ENCODE assay signal across 8 mouse cellular contexts in genomic region chr11:102445891-102446361, GRCm38 (mm10). TPM values are rescaled to one million over a fixed set of nuclear protein-coding genes. Genes with fewer than 3 reads are reported as not detected.
DNase-seq lines count a peak whose midpoint lies in the region; ATAC-seq and TF ChIP-seq lines count a peak whose summit lies in the region.

No protein-coding gene starts in this region.

- H3K27ac ChIP-seq in liver, embryonic 12.5 days, result peak overlapping the region; percentile 33; the same call in 1 of the 2 replicates
- H3K27ac ChIP-seq in liver, postnatal 0 days (ENCODE audit: low read depth), result no peak overlapping the region
- peak overlapping the region; percentile 87 for H3K27ac ChIP-seq in heart, embryonic 15.5 days
- H3K27ac ChIP-seq in limb, embryonic 12.5 days, result peak overlapping the region; percentile 90
- H3K27ac ChIP-seq in stomach, embryonic 15.5 days, result peak overlapping the region; percentile 94

- H3K4me2 ChIP-seq in liver, embryonic 12.5 days, result peak overlapping the region; percentile 87
- H3K4me2 ChIP-seq in liver, postnatal 0 days (ENCODE audit: low read depth, low read length), result no peak overlapping the region
- peak overlapping the region; percentile 88 for H3K4me2 ChIP-seq in heart, embryonic 15.5 days
- peak overlapping the region; percentile 93 for H3K4me2 ChIP-seq in limb, embryonic 12.5 days
- H3K4me2 ChIP-seq in stomach, embryonic 15.5 days, result peak overlapping the region; percentile 91

- TF ChIP-seq CTCF in liver, postnatal 0 days (IDR thresholded peaks at IDR 0.05; ENCODE audit: low read depth), result no peak

- ATAC-seq in liver, embryonic 12.5 days, result no peak
- ATAC-seq in liver, postnatal 0 days, result no peak
- peak; percentile 25 for ATAC-seq in heart, embryonic 15.5 days (replicated peaks; ENCODE audit: insufficient number of reproducible peaks, insufficient read depth, low FRiP score, low read depth)
- no peak for ATAC-seq in limb, embryonic 12.5 days (ENCODE audit: insufficient number of reproducible peaks, insufficient read depth, low FRiP score, low TSS enrichment, low read depth)
- ATAC-seq in stomach, embryonic 15.5 days (ENCODE audit: insufficient read depth, low FRiP score, low read depth), result peak; percentile 40
- no peak for ATAC-seq in granulocyte monocyte progenitor cell, adult 5-6 weeks (replicated peaks; ENCODE audit: poor library complexity, severe bottlenecking)

- H3K9ac ChIP-seq in liver, embryonic 12.5 days, result peak overlapping the region; percentile 72; the same call in 1 of the 2 replicates
- H3K9ac ChIP-seq in liver, postnatal 0 days (replicated peaks), result no peak overlapping the region
- H3K9ac ChIP-seq in heart, embryonic 15.5 days, result peak overlapping the region; percentile 93
- H3K9ac ChIP-seq in limb, embryonic 12.5 days (replicated peaks), result peak overlapping the region; percentile 95
- H3K9ac ChIP-seq in stomach, embryonic 15.5 days, result peak overlapping the region; percentile 97; the same call in 1 of the 2 replicates

- DNase-seq in liver, postnatal 0 days, result no peak
- DNase-seq in cerebellum, postnatal 36 days, result peak; percentile 32 to 50
- DNase-seq in thymus, postnatal 0 days (ENCODE audit: low spot score), result no peak

- no peak for TF ChIP-seq EP300 in liver, postnatal 0 days (IDR thresholded peaks at IDR 0.05; ENCODE audit: low read depth)

- peaks cover 81% of the 10 kb centered on the region for H3K27me3 ChIP-seq in liver, embryonic 12.5 days (replicated peaks)
- H3K27me3 ChIP-seq in liver, postnatal 0 days (ENCODE audit: insufficient read depth, low read length), result peaks cover 66% of the 10 kb centered on the region
- H3K27me3 ChIP-seq in heart, embryonic 15.5 days, result 0 out of 2 replicates have a peak, but pooled peaks cover 3% of the 10 kb centered on the region
- H3K27me3 ChIP-seq in limb, embryonic 12.5 days, result peaks cover 29% of the 10 kb centered on the region
- H3K27me3 ChIP-seq in stomach, embryonic 15.5 days (replicated peaks), result no peaks in the 10 kb centered on the region

- WGBS in liver, embryonic 12.5 days (ENCODE audit: insufficient replicate concordance), result 28% methylated on average over 7 of the region's 7 CpGs
- WGBS in liver, postnatal 0 days (ENCODE audit: insufficient replicate concordance), result 38% methylated on average over 7 of the region's 7 CpGs
- 8% methylated on average over 7 of the region's 7 CpGs for WGBS in heart, embryonic 15.5 days
- WGBS in limb, embryonic 12.5 days, result 10% methylated on average over 7 of the region's 7 CpGs
- WGBS in stomach, embryonic 15.5 days, result 19% methylated on average over 7 of the region's 7 CpGs

- no peaks in the 10 kb centered on the region for H3K9me3 ChIP-seq in liver, embryonic 12.5 days (replicated peaks)
- H3K9me3 ChIP-seq in liver, postnatal 0 days (ENCODE audit: low read length), result no peaks in the 10 kb centered on the region
- H3K9me3 ChIP-seq in heart, embryonic 15.5 days (replicated peaks), result no peaks in the 10 kb centered on the region
- H3K9me3 ChIP-seq in limb, embryonic 12.5 days, result no peaks in the 10 kb centered on the region
- no peaks in the 10 kb centered on the region for H3K9me3 ChIP-seq in stomach, embryonic 15.5 days

- H3K36me3 ChIP-seq in liver, embryonic 12.5 days, result peaks cover 4% of the 10 kb centered on the region; the same call in 1 of the 2 replicates
- no peaks in the 10 kb centered on the region for H3K36me3 ChIP-seq in liver, postnatal 0 days (replicated peaks; ENCODE audit: insufficient read depth, low read length)
- H3K36me3 ChIP-seq in heart, embryonic 15.5 days, result peaks cover 17% of the 10 kb centered on the region; the same call in 1 of the 2 replicates
- peaks cover 30% of the 10 kb centered on the region for H3K36me3 ChIP-seq in limb, embryonic 12.5 days
- H3K36me3 ChIP-seq in stomach, embryonic 15.5 days, result peaks cover 11% of the 10 kb centered on the region

- H3K4me3 ChIP-seq in liver, embryonic 12.5 days, result peak overlapping the region; percentile 64
- no peak overlapping the region for H3K4me3 ChIP-seq in liver, postnatal 0 days (ENCODE audit: low read depth, low read length)
- peak overlapping the region; percentile 93 for H3K4me3 ChIP-seq in heart, embryonic 15.5 days
- H3K4me3 ChIP-seq in limb, embryonic 12.5 days (replicated peaks), result peak overlapping the region; percentile 95
- H3K4me3 ChIP-seq in stomach, embryonic 15.5 days (replicated peaks), result peak overlapping the region; percentile 93

- peaks cover 34% of the 10 kb centered on the region for H3K4me1 ChIP-seq in liver, embryonic 12.5 days
- H3K4me1 ChIP-seq in liver, postnatal 0 days (ENCODE audit: insufficient read depth), result 0 out of 2 replicates have a peak, but pooled peaks cover 3% of the 10 kb centered on the region
- peaks cover 56% of the 10 kb centered on the region for H3K4me1 ChIP-seq in heart, embryonic 15.5 days (replicated peaks)
- peaks cover 38% of the 10 kb centered on the region for H3K4me1 ChIP-seq in limb, embryonic 12.5 days (replicated peaks)
- H3K4me1 ChIP-seq in stomach, embryonic 15.5 days, result peaks cover 43% of the 10 kb centered on the region

RNA-seq across cellular contexts. Expression of gene Fam171a2, which starts 1.6 kb away (rescaled TPM):
- polyA plus RNA-seq in liver, embryonic 12.5 days (2016; fragmentation: Nextera tagmentation; extraction: Ambion mirVana), result 1.3 and 1.9 TPM in 2 replicates
- 0.23 and 0.72 TPM in 2 replicates for polyA plus RNA-seq in liver, postnatal 0 days (2015; fragmentation: Nextera tagmentation; extraction: Ambion mirVana)
- 2.7 and 5.7 TPM in 2 replicates for polyA plus RNA-seq in heart, embryonic 15.5 days (2015; fragmentation: Nextera tagmentation; extraction: Ambion mirVana)
- polyA plus RNA-seq in limb, embryonic 12.5 days (2016; fragmentation: Nextera tagmentation; extraction: Ambion mirVana), result 9.7 and 10.7 TPM in 2 replicates
- 5.5 and 6.1 TPM in 2 replicates for polyA plus RNA-seq in stomach, embryonic 15.5 days (2015; fragmentation: Nextera tagmentation; extraction: Ambion mirVana)
- polyA plus RNA-seq in thymus, postnatal 0 days (2015; fragmentation: Nextera tagmentation; extraction: Ambion mirVana), result 0.42 and 0.79 TPM in 2 replicates
- total RNA-seq in granulocyte monocyte progenitor cell, adult 5-6 weeks (2014; fragmentation: Nextera tagmentation), result not detected in 2 replicates
- total RNA-seq in granulocyte monocyte progenitor cell, adult 5-6 weeks (2017), result not detected in 2 replicates

RNA-seq across cellular contexts. Expression of gene Grn, which starts 15.8 kb away (rescaled TPM):
- 55.8 and 58.1 TPM in 2 replicates for polyA plus RNA-seq in liver, embryonic 12.5 days (2016; fragmentation: Nextera tagmentation; extraction: Ambion mirVana)
- polyA plus RNA-seq in liver, postnatal 0 days (2015; fragmentation: Nextera tagmentation; extraction: Ambion mirVana), result 156 and 161 TPM in 2 replicates
- 198 and 242 TPM in 2 replicates for polyA plus RNA-seq in heart, embryonic 15.5 days (2015; fragmentation: Nextera tagmentation; extraction: Ambion mirVana)
- 101 and 106 TPM in 2 replicates for polyA plus RNA-seq in limb, embryonic 12.5 days (2016; fragmentation: Nextera tagmentation; extraction: Ambion mirVana)
- polyA plus RNA-seq in stomach, embryonic 15.5 days (2015; fragmentation: Nextera tagmentation; extraction: Ambion mirVana), result 155 and 161 TPM in 2 replicates
- 86.4 and 90.6 TPM in 2 replicates for polyA plus RNA-seq in thymus, postnatal 0 days (2015; fragmentation: Nextera tagmentation; extraction: Ambion mirVana)
- 110 and 152 TPM in 2 replicates for total RNA-seq in granulocyte monocyte progenitor cell, adult 5-6 weeks (2014; fragmentation: Nextera tagmentation)
- 38.6 and 48.3 TPM in 2 replicates for total RNA-seq in granulocyte monocyte progenitor cell, adult 5-6 weeks (2017)

RNA-seq across cellular contexts. Expression of gene Itga2b, which starts 24.0 kb away (rescaled TPM):
- 82.1 and 88.2 TPM in 2 replicates for polyA plus RNA-seq in liver, embryonic 12.5 days (2016; fragmentation: Nextera tagmentation; extraction: Ambion mirVana)
- 41.0 and 44.8 TPM in 2 replicates for polyA plus RNA-seq in liver, postnatal 0 days (2015; fragmentation: Nextera tagmentation; extraction: Ambion mirVana)
- 8.7 TPM in 2 replicates for polyA plus RNA-seq in heart, embryonic 15.5 days (2015; fragmentation: Nextera tagmentation; extraction: Ambion mirVana)
- 6.9 and 7.0 TPM in 2 replicates for polyA plus RNA-seq in limb, embryonic 12.5 days (2016; fragmentation: Nextera tagmentation; extraction: Ambion mirVana)
- 7.3 and 7.8 TPM in 2 replicates for polyA plus RNA-seq in stomach, embryonic 15.5 days (2015; fragmentation: Nextera tagmentation; extraction: Ambion mirVana)
- 1.9 and 2.5 TPM in 2 replicates for polyA plus RNA-seq in thymus, postnatal 0 days (2015; fragmentation: Nextera tagmentation; extraction: Ambion mirVana)
- 12.4 and 17.1 TPM in 2 replicates for total RNA-seq in granulocyte monocyte progenitor cell, adult 5-6 weeks (2014; fragmentation: Nextera tagmentation)
- 14.4 and 14.7 TPM in 2 replicates for total RNA-seq in granulocyte monocyte progenitor cell, adult 5-6 weeks (2017)

RNA-seq across cellular contexts. Expression of gene Slc25a39, which starts 38.2 kb away (rescaled TPM):
- polyA plus RNA-seq in liver, embryonic 12.5 days (2016; fragmentation: Nextera tagmentation; extraction: Ambion mirVana), result 365 and 367 TPM in 2 replicates
- polyA plus RNA-seq in liver, postnatal 0 days (2015; fragmentation: Nextera tagmentation; extraction: Ambion mirVana), result 510 and 522 TPM in 2 replicates
- polyA plus RNA-seq in heart, embryonic 15.5 days (2015; fragmentation: Nextera tagmentation; extraction: Ambion mirVana), result 293 and 321 TPM in 2 replicates
- 164 and 174 TPM in 2 replicates for polyA plus RNA-seq in limb, embryonic 12.5 days (2016; fragmentation: Nextera tagmentation; extraction: Ambion mirVana)
- polyA plus RNA-seq in stomach, embryonic 15.5 days (2015; fragmentation: Nextera tagmentation; extraction: Ambion mirVana), result 256 and 259 TPM in 2 replicates
- 97.8 and 107 TPM in 2 replicates for polyA plus RNA-seq in thymus, postnatal 0 days (2015; fragmentation: Nextera tagmentation; extraction: Ambion mirVana)
- 99.0 and 163 TPM in 2 replicates for total RNA-seq in granulocyte monocyte progenitor cell, adult 5-6 weeks (2014; fragmentation: Nextera tagmentation)
- total RNA-seq in granulocyte monocyte progenitor cell, adult 5-6 weeks (2017), result 51.4 and 53.9 TPM in 2 replicates

RNA-seq across cellular contexts. Expression of gene Rundc3a, which starts 52.7 kb away (rescaled TPM):
- polyA plus RNA-seq in liver, embryonic 12.5 days (2016; fragmentation: Nextera tagmentation; extraction: Ambion mirVana), result 1.9 and 2.1 TPM in 2 replicates
- 1.8 and 2.4 TPM in 2 replicates for polyA plus RNA-seq in liver, postnatal 0 days (2015; fragmentation: Nextera tagmentation; extraction: Ambion mirVana)
- polyA plus RNA-seq in heart, embryonic 15.5 days (2015; fragmentation: Nextera tagmentation; extraction: Ambion mirVana), result 0.64 and 2.5 TPM in 2 replicates
- polyA plus RNA-seq in limb, embryonic 12.5 days (2016; fragmentation: Nextera tagmentation; extraction: Ambion mirVana), result 1.7 and 2.3 TPM in 2 replicates
- 8.8 and 9.2 TPM in 2 replicates for polyA plus RNA-seq in stomach, embryonic 15.5 days (2015; fragmentation: Nextera tagmentation; extraction: Ambion mirVana)
- 1.1 and 1.4 TPM in 2 replicates for polyA plus RNA-seq in thymus, postnatal 0 days (2015; fragmentation: Nextera tagmentation; extraction: Ambion mirVana)
- total RNA-seq in granulocyte monocyte progenitor cell, adult 5-6 weeks (2014; fragmentation: Nextera tagmentation), result not detected in 2 replicates
- total RNA-seq in granulocyte monocyte progenitor cell, adult 5-6 weeks (2017), result not detected in 2 replicates

Comparison
In these comparisons a context has a peak if more than half of its experiments do, and no peak if none do; other contexts are left out.
1. ATAC-seq: peak in heart, embryonic 15.5 days (single experiment) and stomach, embryonic 15.5 days (single experiment); none in liver, embryonic 12.5 days (single experiment), liver, postnatal 0 days (single experiment), limb, embryonic 12.5 days (single experiment) and granulocyte monocyte progenitor cell, adult 5-6 weeks (single experiment).
2. DNase-seq: peak in cerebellum, postnatal 36 days (2 of 2); none in liver, postnatal 0 days (single experiment) and thymus, postnatal 0 days (single experiment).